Mouse (Mus musculus) cortical plate, adult 2 months (tissue): ENCODE measurements around the gene Wdr78.

ENCODE experiments used
- CTCF ChIP-seq: fragments of 200-500 bp; IDR thresholded peaks from 2 replicates; pipeline ENCODE4 v1.5.1; 2011; ENCODE audit warnings: mild to moderate bottlenecking, control low read depth, low read length; ENCODE audit not compliant: insufficient read depth; ENCODE audit errors: extremely low read depth
- POLR2A ChIP-seq: fragments of 200-500 bp; IDR thresholded peaks from 2 replicates; pipeline ENCODE4 v1.6.1; 2011; ENCODE audit warnings: mild to moderate bottlenecking, low read length, control low read depth; ENCODE audit not compliant: insufficient read depth; ENCODE audit errors: extremely low read depth

DNA sequence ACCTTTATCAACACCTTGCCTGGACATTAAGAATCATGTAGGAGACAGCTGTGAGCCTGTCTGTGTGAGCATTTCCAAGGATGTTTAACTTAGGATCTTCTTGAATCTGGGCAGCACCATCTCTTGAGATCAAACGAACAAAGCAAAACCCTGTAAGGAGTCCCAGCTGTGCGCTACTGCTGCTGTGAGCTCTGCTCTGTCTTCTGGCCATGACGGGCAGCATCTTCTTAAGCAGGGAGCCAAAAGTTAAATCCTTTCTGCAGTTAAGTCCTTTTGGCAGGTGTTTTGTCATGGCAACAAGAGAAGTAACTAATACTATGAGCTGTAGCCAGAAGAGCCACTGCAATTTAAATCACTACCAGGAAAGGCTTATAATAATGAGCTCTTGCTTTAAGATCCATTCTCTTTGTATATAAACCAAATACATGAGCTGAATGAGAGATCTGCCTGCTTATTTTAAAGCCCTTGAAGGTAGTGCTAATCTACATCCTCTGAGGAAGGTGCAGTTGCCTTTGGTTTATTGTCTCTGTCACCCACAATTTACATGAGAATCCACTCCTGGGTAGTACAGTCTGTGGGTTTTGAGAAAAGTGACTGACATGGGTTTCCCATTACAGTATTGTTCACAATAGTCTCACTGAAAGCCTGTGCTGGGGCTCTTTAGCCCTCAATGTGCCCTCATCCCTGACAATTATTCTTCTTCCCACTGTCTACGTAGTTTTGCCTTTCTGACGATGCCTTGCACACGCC is 46.3 kb downstream of the Wdr78 start:
- TF ChIP-seq CTCF (no peak), POLR2A (no peak)
